Mouse (Mus musculus): ENCODE measurements around the gene Phospho1.
A peak's percentile ranks its signal among the peaks of the same experiment; 100 is the strongest.
"Not testable (repeated sequence)": the region's sequence is repeated elsewhere in the genome, so short reads cannot be mapped to it uniquely, and the experiment has no call there.

Phospho1 gene

GRCm38 (mm10) chr11:95860071-95860490 lies 35.8 kb downstream of the Phospho1 start:
- DNase-seq (ENCODE audit: low spot score) = no peak

DNA sequence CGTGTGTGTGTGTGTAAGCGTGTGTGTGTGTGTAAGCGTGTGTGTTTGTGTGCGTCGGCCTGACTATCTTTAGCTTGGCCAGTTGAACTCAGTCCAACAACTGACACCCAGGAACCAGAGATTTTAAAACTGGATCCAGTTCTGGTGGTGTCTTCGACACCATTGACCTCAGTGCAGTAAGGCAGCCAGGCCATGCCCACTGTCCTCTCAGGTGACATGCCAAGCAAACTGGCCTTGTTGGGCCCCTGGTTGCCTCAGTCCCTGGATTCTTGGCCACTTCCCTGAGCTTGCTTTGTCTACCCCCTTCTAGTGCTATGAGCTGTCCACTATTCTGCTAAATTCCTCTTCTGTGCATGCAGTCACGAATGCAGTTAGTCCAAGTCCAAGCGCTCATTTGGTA lies 37.1 kb downstream of the Phospho1 start:
- no peak for DNase-seq (ENCODE audit: low spot score)

GRCm38 (mm10) chr11:95869442-95869841 lies 45.1 kb downstream of the Phospho1 start:
- no peak for DNase-seq (ENCODE audit: low spot score)

GRCm38 (mm10) chr11:95869918-95870470 lies 45.7 kb downstream of the Phospho1 start:
- no peak for DNase-seq (ENCODE audit: low spot score)

DNA sequence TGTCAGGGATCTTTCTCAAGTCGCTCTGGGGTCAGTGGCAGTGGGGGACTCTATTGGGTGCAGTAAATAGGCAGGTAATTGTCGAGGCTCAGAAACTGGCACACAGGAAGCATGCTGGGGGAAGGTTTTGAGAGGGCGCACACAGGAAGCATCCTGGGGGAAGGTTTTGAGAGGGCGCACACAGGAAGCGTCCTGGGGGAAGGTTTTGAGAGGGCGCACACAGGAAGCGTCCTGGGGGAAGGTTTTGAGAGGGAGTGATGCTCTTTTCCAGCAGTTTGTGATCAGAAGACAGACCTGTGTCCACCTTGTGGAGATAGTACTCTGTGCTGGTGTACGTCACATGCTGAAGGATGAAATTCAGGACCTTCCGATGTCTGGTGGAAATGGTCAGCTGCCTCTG lies 51.5 kb downstream of the Phospho1 start:
- no peak for DNase-seq (ENCODE audit: low spot score)

GRCm38 (mm10) chr11:95876296-95876695 lies 52.0 kb downstream of the Phospho1 start:
- DNase-seq (ENCODE audit: low spot score) = peak; percentile 52

GRCm38 (mm10) chr11:95879861-95880260 lies 55.6 kb downstream of the Phospho1 start:
- not testable (repeated sequence) for DNase-seq (ENCODE audit: low spot score)
